Mouse (Mus musculus) cerebellum, postnatal 4 days (tissue): ENCODE measurements around the gene Nudcd2.

ENCODE experiments used
- DNase-seq, 2 experiments: peaks; one replicate each; pipeline ENCODE4 v3.0.0; 2022; ENCODE audit warnings: low spot score in 2 of 2, mixed read lengths in 1 of 2

Nudcd2 gene

GRCm38 (mm10) chr11:40755109-40755627 lies 21.7 kb downstream of the Nudcd2 start, which contains the start of gene Ccng1:
Gene Ccng1, minus strand, starts transcription at chr11:40755311.
- DNase-seq: peak; percentile 55 to 80

- DNase-seq: no peak
Measured at GRCm38 (mm10) chr11:40755968-40756367, 22.5 kb downstream of the Nudcd2 start.

GRCm38 (mm10) chr11:40759896-40760295 lies 26.4 kb downstream of the Nudcd2 start:
- peak in 1 of 2 experiments; percentile 28 for DNase-seq

- no peak for DNase-seq
Measured at GRCm38 (mm10) chr11:40763395-40763794, 29.9 kb downstream of the Nudcd2 start.

- no peak for DNase-seq
Measured at GRCm38 (mm10) chr11:40764690-40765089, 31.2 kb downstream of the Nudcd2 start.

GRCm38 (mm10) chr11:40775315-40776269 lies 42.1 kb downstream of the Nudcd2 start:
- DNase-seq: no peak

- no peak for DNase-seq
Measured at GRCm38 (mm10) chr11:40781857-40782256, 48.4 kb downstream of the Nudcd2 start.

- DNase-seq: no peak
Measured at GRCm38 (mm10) chr11:40783346-40783745, 49.9 kb downstream of the Nudcd2 start.

- DNase-seq: no peak
Measured at GRCm38 (mm10) chr11:40784326-40784725, 50.9 kb downstream of the Nudcd2 start.

GRCm38 (mm10) chr11:40786900-40787299 lies 53.4 kb downstream of the Nudcd2 start:
- no peak for DNase-seq
